Mouse (Mus musculus): ENCODE measurements around the gene Fgl2. TPM values are rescaled to one million over a fixed set of nuclear protein-coding genes. Genes with fewer than 3 reads are reported as not detected.

Gene Fgl2
- polyA plus RNA-seq (2017; shearing (Covaris generic)), result 29.3 TPM

GRCm38 (mm10) chr5:21372493-21373179 is at the start of gene Fgl2:
Gene Fgl2, plus strand, starts transcription at chr5:21372642.

DNA sequence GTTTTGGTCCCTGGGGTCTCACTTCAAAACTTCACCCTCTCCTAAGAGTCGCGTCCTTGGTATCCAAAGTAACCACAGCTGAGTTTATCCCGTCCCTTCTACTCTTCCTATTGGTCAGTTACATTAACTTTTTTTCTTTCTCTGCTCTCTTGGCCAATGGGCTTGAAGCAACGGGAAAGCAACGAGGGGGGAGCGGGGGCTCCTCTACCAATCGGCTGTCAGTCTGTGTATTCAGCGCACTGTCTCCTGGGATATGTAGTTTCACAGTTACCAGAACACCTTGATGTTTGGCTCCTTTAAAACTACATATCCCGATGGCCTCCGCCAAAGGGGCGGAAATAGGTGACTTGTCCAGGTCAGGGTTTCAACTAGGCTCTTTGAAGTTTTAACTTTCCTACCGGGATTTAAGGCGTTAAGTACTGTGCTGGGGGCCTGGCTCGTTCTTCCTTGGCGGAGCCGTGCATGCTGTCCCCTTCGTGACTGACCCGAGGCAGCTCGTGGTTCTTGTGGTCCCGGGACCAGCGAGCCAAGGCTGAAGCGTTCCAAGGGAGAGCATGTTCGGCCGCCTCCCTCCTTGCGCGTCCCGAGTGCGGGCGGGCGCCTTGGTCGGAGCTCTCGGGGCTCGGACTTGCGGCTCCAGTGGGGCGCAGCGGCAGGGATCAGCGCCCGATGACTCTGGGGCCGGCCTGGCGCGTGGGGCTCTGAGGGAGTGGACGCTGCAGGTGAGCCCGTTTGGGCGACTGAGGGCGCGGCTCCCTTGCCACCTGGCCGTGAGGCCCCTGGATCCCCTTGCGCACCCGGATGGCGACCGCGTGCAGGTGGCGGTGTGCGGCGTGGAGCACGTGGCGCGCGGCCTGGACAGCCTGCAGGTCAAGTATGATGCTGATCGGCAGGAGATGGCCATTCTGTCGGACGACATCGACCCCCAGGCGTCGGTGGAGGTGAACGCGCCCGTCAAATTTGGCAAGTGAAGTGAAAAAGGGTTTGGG is 52.5 kb downstream of the Fgl2 start, which contains the start of the genes Ccdc146 and Fam185a:
TSS of gene Ccdc146 (minus strand) at position 64 of the 989 bp plus-strand sequence.
TSS of gene Fam185a (plus strand) at position 345 of the 989 bp plus-strand sequence.

Other genes starting within 250 kb of the Fgl2 start
- gene Gsap, start 186.4 kb upstream of the Fgl2 start, polyA plus RNA-seq (2017; shearing (Covaris generic)), result 35.3 TPM
- gene Ccdc146, start 52.0 kb downstream of the Fgl2 start, polyA plus RNA-seq (2017; shearing (Covaris generic)), result 0.13 TPM
- 6.3 TPM for gene Fam185a, start 52.3 kb downstream of the Fgl2 start, polyA plus RNA-seq (2017; shearing (Covaris generic))
- gene Lrrc17, start 170.9 kb downstream of the Fgl2 start, polyA plus RNA-seq (2017; shearing (Covaris generic)), result 0.13 TPM

All from CD4-positive, CD25-positive, alpha-beta regulatory T cell (primary cell).